Mouse (Mus musculus) heart, adult 11 months (tissue): ENCODE results near the gene Clec10a.
"Not testable (repeated sequence)": the region's sequence is repeated elsewhere in the genome, so short reads cannot be mapped to it uniquely, and the experiment has no call there.

Experiments
- DNase-seq: peaks from one replicate; pipeline ENCODE4 v3.0.0; 2022

Clec10a gene

GRCm38 (mm10) chr11:70155897-70156296 is at the start of gene Clec10a:
Gene Clec10a (plus strand): TSS chr11:70156197.
- DNase-seq, result not testable (repeated sequence)

GRCm38 (mm10) chr11:70107085-70107484 is 48.9 kb upstream of the Clec10a start:
- no peak for DNase-seq

DNA sequence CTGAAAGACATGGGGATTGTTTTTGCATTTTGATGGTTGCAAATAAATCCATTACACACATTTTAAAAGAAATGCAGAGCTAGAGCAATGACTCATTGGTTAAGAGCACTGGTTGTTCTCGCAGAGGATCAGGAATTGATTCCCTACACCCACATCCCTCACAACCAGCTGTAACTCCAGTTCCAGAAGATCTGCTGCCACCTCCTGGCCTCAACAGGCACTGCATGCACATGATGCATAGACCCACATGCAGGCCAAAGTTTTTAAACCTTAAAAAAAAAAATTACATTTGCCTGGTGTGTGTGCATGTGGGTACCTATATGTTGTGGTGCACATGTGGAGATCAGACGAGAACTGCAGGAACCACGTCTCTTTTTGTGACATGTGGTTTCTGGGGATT is 45.9 kb upstream of the Clec10a start:
- DNase-seq, result peak; percentile 74

DNA sequence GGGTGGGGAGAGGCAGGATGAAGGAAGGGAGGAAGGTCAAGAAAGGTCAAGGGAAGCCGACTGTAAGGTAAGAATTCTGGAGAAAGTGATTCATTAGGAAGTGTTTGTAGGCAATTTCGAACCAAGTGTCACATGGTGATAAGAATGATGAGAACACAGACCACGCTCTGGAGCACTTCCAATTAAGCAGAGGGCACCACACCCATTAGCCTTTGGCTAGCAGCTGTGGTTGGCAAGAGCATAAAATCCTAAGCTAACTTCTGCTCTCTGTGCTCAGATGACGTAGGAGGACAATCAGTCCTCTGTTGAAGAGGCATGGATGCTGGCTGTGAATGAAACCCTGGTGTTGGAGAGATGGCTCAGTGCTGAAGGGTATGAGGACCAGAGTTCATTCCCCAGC is 41.4 kb upstream of the Clec10a start:
- DNase-seq, result peak; percentile 94

DNA sequence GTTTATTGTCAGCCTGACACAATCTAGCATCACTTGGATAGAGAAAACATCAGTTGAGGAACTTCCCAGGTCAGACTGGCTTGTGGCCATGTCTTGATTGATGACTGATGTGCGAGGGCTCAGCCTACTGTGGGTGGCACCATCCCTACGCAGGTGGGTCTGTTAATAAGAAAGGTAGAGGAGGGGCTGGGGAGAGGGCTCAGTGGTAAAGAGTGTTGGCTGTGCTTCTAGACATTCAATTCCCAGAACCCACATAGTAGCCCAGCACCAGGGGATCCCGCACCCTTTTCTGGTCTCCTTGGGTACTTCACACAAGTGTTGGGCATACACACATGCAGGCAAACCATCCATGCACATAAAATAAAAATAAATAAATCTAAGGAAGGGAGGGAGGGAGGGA is 40.1 kb upstream of the Clec10a start:
- peak; percentile 85 for DNase-seq

DNA sequence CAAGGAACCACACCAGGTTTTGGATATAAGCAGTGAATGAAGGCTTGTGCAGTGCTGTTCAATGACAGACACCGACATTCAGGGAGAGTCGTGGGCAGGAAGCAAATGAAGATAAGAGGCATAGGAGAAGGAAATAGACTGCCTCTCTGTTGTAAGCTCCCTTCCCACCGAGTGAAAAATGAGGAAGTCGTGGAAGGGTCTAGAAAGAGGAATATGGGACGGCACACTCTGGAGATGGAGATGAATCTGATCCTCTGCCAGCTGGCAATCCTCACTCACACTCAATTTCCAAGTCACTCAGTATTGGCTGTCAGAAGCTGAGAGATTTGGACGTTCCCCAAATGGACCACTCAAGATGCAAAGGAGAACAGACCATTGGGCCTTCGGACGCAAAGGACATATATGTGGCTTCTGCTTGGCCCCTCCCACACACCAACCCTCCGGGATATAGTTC is 26.0 kb upstream of the Clec10a start, which contains the start of gene Mgl2:
Gene Mgl2, plus strand, starts transcription at position 404 of the 454 bp plus-strand sequence.
- peak; percentile 95 for DNase-seq

GRCm38 (mm10) chr11:70135001-70135400 is 21.0 kb upstream of the Clec10a start:
- DNase-seq, result peak; percentile 90

DNA sequence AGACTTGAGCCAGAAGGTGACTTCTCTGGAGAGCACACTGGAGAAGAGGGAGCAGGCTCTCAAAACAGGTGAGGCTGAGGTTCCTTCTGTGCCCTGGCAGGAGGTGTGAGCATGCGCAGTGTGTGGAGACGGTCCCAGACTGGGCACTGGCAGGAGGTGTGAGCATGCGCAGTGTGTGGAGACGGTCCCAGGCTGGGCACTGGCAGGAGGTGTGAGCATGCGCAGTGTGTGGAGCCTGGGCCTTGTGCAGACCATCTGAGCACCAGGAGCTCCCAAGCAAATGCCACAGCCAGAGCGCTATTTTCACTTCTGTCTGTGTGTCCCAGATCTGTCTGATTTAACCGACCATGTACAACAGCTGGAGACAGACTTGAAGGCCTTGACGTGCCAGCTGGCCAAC is 20.1 kb upstream of the Clec10a start:
- peak; percentile 58 for DNase-seq

DNA sequence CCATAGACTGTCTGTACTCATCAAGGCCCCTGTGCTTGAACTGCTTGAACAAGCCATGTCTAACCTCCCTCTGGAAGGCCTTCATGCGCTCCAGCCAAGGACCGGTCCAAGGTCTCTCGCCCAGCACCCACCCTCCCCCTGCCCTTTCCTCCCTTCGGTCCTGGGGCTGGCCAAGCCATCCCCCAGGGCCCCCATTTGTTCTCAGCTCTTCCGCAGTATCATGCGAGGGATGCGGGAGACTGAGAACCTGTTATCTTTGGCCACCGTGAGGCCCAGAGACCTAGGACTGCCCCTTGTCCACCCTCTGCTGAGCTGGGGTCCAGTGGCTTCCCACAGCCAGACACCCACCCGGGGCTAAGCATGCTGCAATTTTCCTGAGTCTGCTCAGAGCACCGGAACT is 16.8 kb upstream of the Clec10a start:
- peak; percentile 63 for DNase-seq

- DNase-seq, result peak; percentile 58
These were observed 4.9 kb upstream of the Clec10a start for GRCm38 (mm10) chr11:70151072-70151471.

- DNase-seq, result peak; percentile 36
These were observed 6.3 kb downstream of the Clec10a start for GRCm38 (mm10) chr11:70162336-70162735.

DNA sequence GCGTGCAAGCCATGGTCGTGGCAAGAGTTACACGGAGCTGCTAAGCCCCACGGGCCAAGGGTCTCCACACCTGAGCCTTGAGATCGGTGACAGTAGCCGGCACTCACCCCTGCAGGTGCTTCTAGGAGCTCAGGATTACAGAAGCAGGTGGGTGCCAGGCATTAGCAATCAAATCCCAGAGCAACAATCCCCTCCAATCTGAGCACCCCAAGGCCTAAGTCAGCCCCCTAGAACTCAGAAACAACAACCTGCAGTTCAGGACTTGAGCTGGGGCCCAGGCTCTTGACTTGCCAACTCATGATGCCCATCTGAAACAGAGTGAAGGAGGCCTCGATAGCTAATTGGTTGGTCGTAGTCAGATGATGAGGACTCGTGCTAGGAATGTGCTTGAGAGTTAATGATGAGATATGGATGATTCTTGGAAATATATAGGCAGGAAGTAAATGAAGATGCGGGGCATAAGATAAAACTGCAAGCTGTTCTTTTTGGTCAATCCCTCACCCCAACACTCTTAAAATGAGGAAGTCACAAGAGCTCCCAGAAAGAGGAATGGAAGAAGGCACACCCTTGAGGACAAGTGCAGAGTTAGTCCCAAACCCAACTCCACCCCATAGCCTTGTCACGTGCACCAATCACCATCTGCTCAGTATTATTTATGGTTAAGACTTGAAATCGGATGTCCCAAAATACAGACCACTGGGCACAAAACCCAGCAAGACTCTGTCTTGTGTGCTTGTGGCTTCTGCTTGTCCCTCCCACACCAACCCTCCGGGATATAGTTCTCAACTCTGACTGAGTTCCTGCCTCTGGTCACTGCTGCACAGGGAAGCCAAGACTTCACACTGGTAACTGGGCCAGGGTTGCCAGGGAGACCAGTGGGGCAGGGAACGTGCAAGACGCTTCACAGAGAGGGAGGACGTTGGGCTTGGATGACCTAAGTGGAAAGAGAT is 10.2 kb downstream of the Clec10a start:
- peak; percentile 98 for DNase-seq

DNA sequence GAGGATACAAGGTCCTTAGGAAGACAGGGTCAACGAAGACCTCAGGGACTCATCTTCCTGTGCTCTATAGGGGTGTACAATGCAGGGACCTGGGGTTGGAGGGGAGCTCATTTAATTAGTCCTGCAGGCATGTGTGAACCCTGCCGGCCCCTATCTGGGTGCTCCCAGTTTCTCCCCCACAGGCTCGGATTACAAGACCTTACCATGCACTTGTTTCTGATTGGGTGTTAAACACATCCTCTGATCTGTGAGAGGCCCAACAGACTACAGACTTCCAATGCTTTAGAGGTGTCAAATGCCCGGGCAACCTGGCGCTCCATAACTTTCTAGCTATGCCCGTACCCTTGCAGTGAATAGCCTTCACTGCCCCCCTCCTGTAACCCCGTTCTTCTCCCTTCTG is 12.1 kb downstream of the Clec10a start:
- DNase-seq, result peak; percentile 70

- peak; percentile 56 for DNase-seq
These were observed 13.5 kb downstream of the Clec10a start for GRCm38 (mm10) chr11:70169471-70169870.

DNA sequence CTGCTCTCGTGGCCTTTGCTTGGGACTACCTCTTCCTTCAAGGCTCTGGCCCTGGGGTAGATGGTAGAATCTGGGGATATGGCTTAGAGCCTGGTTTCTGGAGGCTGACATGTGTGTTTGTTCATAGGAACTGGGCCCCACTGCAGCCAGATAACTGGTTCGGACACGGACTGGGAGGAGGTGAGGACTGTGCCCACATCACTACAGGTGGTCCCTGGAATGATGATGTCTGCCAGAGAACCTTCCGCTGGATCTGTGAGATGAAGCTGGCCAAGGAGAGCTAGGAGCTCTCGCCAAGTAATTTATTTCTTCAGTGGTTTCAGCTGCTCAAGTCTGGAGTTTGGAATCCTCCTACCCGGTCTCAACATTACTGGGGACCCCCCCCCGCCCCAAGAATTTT is 14.3 kb downstream of the Clec10a start:
- DNase-seq, result peak; percentile 65

DNA sequence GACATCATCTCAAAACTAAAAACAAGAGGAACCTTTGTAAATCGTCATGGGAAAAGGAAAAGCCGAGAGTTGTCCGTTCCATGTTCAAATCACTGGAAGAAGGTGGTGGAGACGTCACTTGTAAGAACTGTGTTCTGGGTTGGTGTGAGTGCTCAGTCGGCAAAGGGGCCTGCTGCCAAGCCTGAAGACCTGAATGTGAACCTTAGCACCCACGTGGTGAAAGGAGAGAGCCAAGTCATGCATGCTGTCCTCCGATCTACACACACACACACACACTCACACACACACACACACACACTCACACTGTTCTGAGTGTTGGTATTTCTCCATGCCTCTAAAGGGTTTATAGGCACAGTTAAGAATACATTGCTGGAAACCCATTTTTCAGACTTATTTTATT is 15.2 kb downstream of the Clec10a start:
- DNase-seq, result peak; percentile 37

- DNase-seq, result peak; percentile 75
These were observed 15.8 kb downstream of the Clec10a start for GRCm38 (mm10) chr11:70171847-70172246.

- DNase-seq, result no peak
These were observed 16.3 kb downstream of the Clec10a start for GRCm38 (mm10) chr11:70172298-70172697.

DNA sequence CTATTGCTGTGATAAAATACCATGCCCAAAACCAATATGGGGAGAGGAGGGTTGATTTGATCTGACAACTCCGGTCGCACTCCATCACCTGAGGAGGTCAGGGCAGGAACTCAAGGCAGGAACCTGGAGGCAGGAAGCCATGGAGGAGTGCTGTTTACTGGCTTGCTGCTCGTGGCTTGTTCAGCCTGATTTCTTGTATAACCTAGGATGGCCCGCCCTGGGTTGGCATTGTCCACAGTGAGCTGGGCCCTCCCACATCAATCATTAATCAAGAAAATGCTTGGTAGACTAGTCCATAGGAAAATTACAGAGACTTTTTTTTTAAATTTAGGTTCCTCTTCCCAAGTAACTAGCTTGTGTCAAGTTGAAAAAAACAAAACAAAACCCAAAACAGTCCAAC is 18.5 kb downstream of the Clec10a start:
- DNase-seq, result peak; percentile 74

GRCm38 (mm10) chr11:70177647-70178046 is 21.6 kb downstream of the Clec10a start:
- peak; percentile 66 for DNase-seq

DNA sequence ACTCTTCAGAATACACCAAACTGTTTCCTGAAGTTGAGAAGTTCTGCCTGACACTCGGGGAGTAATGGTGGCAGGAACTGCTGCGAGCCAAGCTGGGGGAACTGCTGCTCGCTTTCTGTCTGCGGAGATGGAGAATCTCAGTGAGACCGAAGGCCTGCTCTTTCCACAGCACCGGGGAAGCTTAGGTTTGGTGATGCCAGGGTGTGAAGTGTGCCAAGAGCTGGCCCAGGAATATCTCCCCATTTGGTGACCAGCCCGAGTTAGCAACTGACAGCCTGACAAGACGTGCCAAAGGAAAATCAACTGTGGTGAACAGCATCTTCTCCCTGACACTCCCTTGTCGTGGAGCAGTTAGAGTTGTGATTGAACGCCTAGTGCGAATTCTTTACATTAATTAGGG is 22.3 kb downstream of the Clec10a start:
- peak; percentile 61 for DNase-seq

GRCm38 (mm10) chr11:70178756-70179155 is 22.8 kb downstream of the Clec10a start:
- peak; percentile 56 for DNase-seq

- DNase-seq, result peak; percentile 55
These were observed 23.4 kb downstream of the Clec10a start for GRCm38 (mm10) chr11:70179401-70179800.

- no peak for DNase-seq
These were observed 24.5 kb downstream of the Clec10a start for GRCm38 (mm10) chr11:70180496-70180895.
